Mouse (Mus musculus) ES-E14 (cell line): ENCODE results near the gene Tob1. TPM values are rescaled to one million over a fixed set of nuclear protein-coding genes. Genes with fewer than 3 reads are reported as not detected.

ENCODE experiments used
- DNase-seq: peaks from one replicate; pipeline ENCODE4 v3.0.0-alpha.2; 2013; ENCODE audit warnings: low read depth, low spot score
- H3K27ac ChIP-seq: 2 replicates; pipeline ENCODE4 v1.5.1; 2012; ENCODE audit warnings: low read depth, mild to moderate bottlenecking, low read length, moderate library complexity, mixed read lengths; ENCODE audit not compliant: poor library complexity, insufficient read depth, severe bottlenecking
- H3K36me3 ChIP-seq: 2 replicates; pipeline ENCODE4 v1.6.1; 2012; ENCODE audit warnings: mild to moderate bottlenecking, low read length, moderate library complexity, mixed read lengths; ENCODE audit not compliant: control insufficient read depth, poor library complexity, insufficient read depth, severe bottlenecking
- H3K4me1 ChIP-seq, 2 experiments: fragments of 150-350 bp in 1 of 2; sonication (generic) in 1 of 2; 2 replicates each; pipeline ENCODE4 v1.6.1; 2012; ENCODE audit warnings: low read length in 2 of 2, mild to moderate bottlenecking in 1 of 2, mixed read lengths in 1 of 2; ENCODE audit not compliant: control insufficient read depth in 2 of 2, insufficient read depth in 2 of 2, poor library complexity in 1 of 2
- H3K4me3 ChIP-seq, 2 experiments: fragments of 150-350 bp in 1 of 2; sonication (generic) in 1 of 2; 2 replicates each; pipeline ENCODE4 v1.5.1; 2012; ENCODE audit warnings: low read length in 2 of 2, low read depth in 1 of 2, mild to moderate bottlenecking in 1 of 2, mixed read lengths in 1 of 2; ENCODE audit not compliant: insufficient read depth in 1 of 2, poor library complexity in 1 of 2, severe bottlenecking in 1 of 2
- H3K9ac ChIP-seq: 2 replicates; pipeline ENCODE4 v1.6.1; 2012; ENCODE audit warnings: low read depth, mild to moderate bottlenecking, low read length, mixed read lengths; ENCODE audit not compliant: poor library complexity, insufficient read depth, severe bottlenecking
- H3K9me3 ChIP-seq: fragments of 150-350 bp; sonication (generic); 2 replicates; pipeline ENCODE4 v1.6.1; 2012; ENCODE audit warnings: low read depth, mild to moderate bottlenecking, low read length; ENCODE audit not compliant: control insufficient read depth, insufficient read depth
- CHD2 ChIP-seq: IDR thresholded peaks from 2 replicates; pipeline ENCODE4 v1.6.1; 2014; ENCODE audit warnings: mild to moderate bottlenecking, low read depth, low read length, inconsistent platforms
- HCFC1 ChIP-seq: IDR thresholded peaks from 2 replicates; pipeline ENCODE4 v1.6.1; 2012; ENCODE audit warnings: low read length, inconsistent platforms, borderline replicate concordance; ENCODE audit not compliant: insufficient read depth
- MAFK ChIP-seq: IDR thresholded peaks from 2 replicates; pipeline ENCODE4 v1.6.1; 2014; ENCODE audit warnings: mild to moderate bottlenecking, low read depth, low read length, inconsistent platforms; ENCODE audit not compliant: insufficient read depth
- ZC3H11A ChIP-seq: IDR thresholded peaks from 2 replicates; pipeline ENCODE4 v1.6.1; 2012; ENCODE audit warnings: low read depth, mild to moderate bottlenecking, inconsistent platforms, low read length, borderline replicate concordance
- ZNF384 ChIP-seq: IDR thresholded peaks from 2 replicates; pipeline ENCODE4 v1.6.1; 2012; ENCODE audit warnings: low read depth, low read length, inconsistent platforms
- in situ Hi-C, 2 experiments: fragments of 600-800 bp; cut with MboI; formaldehyde crosslinking; loops; one replicate each; pipeline ENCODE4 v1.15.1; 2025; ENCODE audit warnings: low sequenced_read_pairs in 2 of 2, inconsistent platforms in 1 of 2; ENCODE audit not compliant: unreplicated experiment in 2 of 2
- total RNA-seq: library from RNA; depleted of rRNA; stranded (reverse); fragments of 300-350 nt; gene quantifications from 2 replicates; pipeline ENCODE4 v1.2.3, GENCODE M21; 2012

Tob1 gene
- total RNA-seq, 1 experiment, result 10.8 TPM

DNA sequence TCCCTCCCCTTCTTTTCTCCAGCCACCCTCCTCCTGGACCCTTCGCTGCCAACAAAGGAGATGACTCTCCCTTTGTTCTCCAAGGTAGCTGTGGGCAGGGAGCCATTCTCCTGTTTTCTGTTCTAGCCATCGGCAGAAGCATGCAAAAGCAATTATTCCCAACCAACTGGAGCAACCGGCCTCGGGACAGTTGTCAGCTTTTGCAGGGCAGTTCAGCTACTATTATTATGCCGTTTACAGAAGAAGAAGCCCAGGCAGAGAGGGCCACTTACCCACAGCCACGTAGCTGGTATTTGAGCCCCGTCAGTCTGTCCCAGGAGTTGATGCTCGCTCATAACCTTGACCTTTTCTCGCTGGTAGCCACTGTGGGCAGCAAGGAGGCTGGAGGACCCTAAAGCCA lies 17.2 kb downstream of the Tob1 start:
- H3K27ac ChIP-seq, result no peak overlapping the region
- H3K9ac ChIP-seq, result no peak overlapping the region
- no peaks in the 10 kb centered on the region for H3K9me3 ChIP-seq
- no peaks in the 10 kb centered on the region for H3K36me3 ChIP-seq
- no peak for DNase-seq
- H3K4me1 ChIP-seq, result no peaks in the 10 kb centered on the region
- TF ChIP-seq ZNF384 (no peak), CHD2 (no peak), MAFK (no peak)
- no peak overlapping the region for H3K4me3 ChIP-seq
- in situ Hi-C loops, result loop anchor here in 1 of 2 experiments (10.0 kb wide), 1 partner anchor 94 kb away; no protein-coding TSS in a partner anchor

GRCm38 (mm10) chr11:94229207-94229960 lies 18.1 kb downstream of the Tob1 start:
- no peaks in the 10 kb centered on the region for H3K36me3 ChIP-seq
- H3K4me1 ChIP-seq, result no peaks in the 10 kb centered on the region
- in situ Hi-C loops, result loop anchor here in 1 of 2 experiments (10.0 kb wide), 1 partner anchor 95 kb away; no protein-coding TSS in a partner anchor
- no peak overlapping the region for H3K27ac ChIP-seq
- no peak for DNase-seq
- H3K9ac ChIP-seq, result no peak overlapping the region
- no peak overlapping the region for H3K4me3 ChIP-seq
- H3K9me3 ChIP-seq, result no peaks in the 10 kb centered on the region
- TF ChIP-seq HCFC1, result no peak
- TF ChIP-seq ZNF384, result no peak
- TF ChIP-seq MAFK, result no peak
- no peak for TF ChIP-seq CHD2
- no peak for TF ChIP-seq ZC3H11A

GRCm38 (mm10) chr11:94230244-94230643 lies 19.0 kb downstream of the Tob1 start:
- Histone ChIP-seq H3K9ac (no peak overlapping the region), H3K4me1 (no peaks in the 10 kb centered on the region), H3K27ac (no peak overlapping the region), H3K9me3 (no peaks in the 10 kb centered on the region), H3K36me3 (no peaks in the 10 kb centered on the region), H3K4me3 (no peak overlapping the region)
- DNase-seq, result no peak
- in situ Hi-C loops, result no loop called here
- TF ChIP-seq ZNF384 (no peak), MAFK (no peak), ZC3H11A (no peak), CHD2 (no peak), HCFC1 (no peak)

GRCm38 (mm10) chr11:94231821-94232552 lies 20.7 kb downstream of the Tob1 start:
- no peak overlapping the region for H3K9ac ChIP-seq
- no peaks in the 10 kb centered on the region for H3K9me3 ChIP-seq
- H3K36me3 ChIP-seq, result no peaks in the 10 kb centered on the region
- in situ Hi-C loops, result no loop called here
- H3K27ac ChIP-seq, result no peak overlapping the region
- TF ChIP-seq ZC3H11A (no peak), MAFK (no peak), ZNF384 (no peak), HCFC1 (no peak), CHD2 (no peak)
- no peaks in the 10 kb centered on the region for H3K4me1 ChIP-seq
- DNase-seq, result no peak
- H3K4me3 ChIP-seq, result no peak overlapping the region
